Mouse (Mus musculus) lung, adult 18-20 months (tissue): ENCODE measurements around the gene Tfap2c.

Experiments used
- DNase-seq, 2 experiments: peaks; one replicate each; pipeline ENCODE4 v3.0.0; 2022; ENCODE audit warnings: mixed read lengths in 2 of 2

Tfap2c gene

DNA sequence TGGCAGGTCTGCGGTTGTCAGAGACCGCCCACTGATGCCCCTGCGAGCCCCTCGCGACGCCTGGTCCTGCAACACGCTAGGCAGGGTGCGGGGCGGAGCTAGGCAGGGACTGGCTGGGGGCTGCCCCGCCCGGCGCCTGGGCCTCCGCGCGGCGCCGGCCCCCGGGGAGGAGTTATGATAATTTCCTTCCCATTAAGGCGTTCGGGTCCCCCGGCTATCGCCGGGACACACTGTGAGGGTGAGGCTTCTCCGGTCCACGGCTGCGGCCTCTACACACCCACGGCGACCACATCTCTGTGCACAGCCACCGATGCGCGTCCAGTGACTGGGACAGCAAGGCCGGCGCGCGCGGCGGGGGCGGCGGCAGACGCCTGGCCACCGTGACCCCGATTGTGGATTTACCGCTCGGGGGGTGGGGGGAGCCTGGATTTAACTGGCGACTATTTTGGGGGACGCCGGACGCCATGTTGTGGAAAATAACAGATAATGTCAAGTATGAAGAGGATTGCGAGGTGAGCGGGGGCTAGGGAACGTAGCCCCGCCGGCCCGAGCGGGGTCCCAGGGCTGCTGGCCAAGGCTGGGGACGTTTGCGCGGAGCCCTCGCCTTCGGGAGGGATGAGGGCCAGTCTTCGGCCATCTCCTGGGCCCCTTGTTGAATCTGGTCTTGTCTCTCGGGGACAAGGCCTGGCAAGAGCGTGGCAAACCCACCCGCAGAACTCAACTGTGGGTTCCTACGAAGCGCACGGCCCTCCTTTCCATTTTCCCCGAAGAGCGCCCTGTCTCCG is at the start of gene Tfap2c:
Gene Tfap2c (plus strand): TSS at position 223 of the 785 bp plus-strand sequence.
- peak; percentile 9 to 16 for DNase-seq

DNA sequence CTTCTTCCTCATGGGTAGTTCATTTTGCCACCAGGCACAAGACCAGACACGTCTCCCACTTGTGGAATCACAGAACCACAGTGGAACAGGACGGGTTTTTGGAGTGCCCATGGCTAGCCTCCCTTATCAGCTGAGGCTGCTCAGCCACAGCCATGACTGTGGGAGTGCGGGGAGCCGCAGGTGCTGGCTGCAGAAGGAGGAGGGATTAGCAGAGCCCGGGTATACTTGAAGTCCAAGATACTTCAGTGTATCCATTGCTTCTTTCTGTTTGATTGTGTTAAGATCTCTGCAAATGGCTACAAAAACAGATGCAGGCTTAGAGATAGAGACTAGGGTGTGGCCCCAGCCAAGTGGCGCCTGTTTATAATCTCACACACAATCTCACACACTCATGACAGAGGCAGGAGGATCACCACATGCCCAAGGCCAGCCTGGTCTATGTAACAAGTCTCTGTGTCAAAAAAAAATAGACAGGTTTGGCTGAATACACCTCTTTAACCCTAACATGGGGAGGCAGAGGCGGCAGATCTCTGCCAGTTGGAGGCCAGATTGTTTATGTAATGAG is 48.6 kb upstream of the Tfap2c start:
- DNase-seq, result no peak

DNA sequence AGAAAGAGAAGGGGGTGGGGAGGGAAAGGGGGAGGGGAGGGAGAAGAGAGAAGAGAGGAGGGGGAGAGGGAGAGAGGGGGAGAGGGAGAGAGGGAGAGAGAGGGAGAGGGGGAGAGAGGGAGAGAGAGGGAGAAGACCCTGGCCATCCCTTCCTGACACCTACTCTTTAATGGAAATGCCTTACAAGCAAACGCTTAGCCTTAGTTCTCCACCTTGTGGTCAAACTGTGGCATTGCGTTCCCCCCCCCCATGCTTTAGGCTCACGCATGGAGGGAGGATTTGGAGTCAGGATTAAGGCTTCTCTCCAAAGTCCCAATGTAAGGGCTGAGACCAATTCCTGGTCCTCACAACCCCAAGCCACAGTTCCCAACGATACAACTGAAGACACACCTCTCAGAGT is 48.1 kb upstream of the Tfap2c start:
- no peak for DNase-seq

DNA sequence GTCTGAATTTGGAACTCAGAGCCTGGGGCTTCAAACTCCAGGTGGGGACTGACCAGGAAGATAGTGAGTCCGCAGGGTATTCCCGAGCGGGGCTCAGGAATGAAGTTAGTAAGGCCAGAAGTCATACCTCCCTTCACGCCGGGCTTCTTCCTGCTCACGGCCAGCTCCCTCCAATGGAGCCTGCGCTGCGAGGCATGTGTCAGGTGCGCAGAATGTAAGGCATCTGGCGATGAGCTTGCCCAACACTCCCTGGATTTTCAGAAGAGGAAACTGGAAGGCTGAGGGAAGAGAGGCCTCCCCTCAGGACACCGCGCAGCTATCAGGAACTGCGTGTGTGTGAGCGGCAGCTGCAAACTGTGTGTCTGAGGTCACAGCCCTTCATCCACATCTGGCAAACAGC is 47.2 kb upstream of the Tfap2c start:
- DNase-seq, result no peak

DNA sequence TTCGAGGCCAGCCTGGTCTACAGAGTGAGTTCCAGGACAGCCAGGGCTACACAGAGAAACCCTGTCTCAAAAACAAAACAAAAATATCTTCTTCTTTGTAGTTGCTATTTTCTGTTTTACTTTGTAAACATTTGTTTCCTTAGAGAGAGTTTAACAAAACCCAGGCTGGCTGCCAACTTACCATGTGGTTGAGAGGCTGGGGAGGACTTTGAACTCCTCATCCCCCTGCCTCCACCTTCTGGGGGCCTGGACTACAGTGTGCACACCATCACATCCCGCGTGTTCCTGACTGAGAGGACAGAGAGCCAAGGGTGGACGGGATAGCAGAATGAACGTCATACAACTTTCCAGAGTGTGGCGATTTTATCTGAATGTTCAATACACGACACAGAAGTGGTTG is 43.3 kb upstream of the Tfap2c start:
- DNase-seq, result no peak

DNA sequence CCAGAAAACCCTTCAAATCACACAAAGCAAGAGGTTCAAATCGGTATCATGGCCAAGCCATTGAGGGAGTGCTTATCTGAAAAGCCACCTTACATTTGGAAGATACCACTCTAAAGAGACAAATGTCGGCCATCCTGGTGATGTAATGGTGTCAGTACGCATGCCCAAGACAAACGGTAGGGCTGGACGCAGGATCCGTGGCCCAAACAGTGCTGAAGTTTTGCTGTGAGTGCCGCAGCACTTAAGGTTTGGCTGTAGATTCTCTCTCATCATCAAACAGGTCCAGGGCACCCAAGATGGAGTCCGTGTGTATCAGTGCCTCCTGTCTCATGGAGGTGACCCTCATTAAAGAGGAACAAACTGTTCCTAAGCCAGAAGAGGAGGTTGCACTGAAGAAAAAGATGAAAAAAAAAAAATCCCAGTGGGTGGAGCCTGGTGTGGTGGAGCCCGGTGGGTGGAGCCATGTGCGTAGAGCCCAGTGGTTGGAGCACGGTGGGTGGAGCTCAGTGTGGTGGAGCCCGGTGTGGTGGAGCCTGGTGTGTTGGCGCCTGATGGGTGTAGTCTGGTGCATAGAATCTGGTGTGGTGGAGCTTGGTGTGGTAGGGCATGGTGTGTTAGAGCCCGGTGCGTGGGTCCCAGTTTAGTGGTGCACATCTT is 39.2 kb upstream of the Tfap2c start:
- no peak for DNase-seq

DNA sequence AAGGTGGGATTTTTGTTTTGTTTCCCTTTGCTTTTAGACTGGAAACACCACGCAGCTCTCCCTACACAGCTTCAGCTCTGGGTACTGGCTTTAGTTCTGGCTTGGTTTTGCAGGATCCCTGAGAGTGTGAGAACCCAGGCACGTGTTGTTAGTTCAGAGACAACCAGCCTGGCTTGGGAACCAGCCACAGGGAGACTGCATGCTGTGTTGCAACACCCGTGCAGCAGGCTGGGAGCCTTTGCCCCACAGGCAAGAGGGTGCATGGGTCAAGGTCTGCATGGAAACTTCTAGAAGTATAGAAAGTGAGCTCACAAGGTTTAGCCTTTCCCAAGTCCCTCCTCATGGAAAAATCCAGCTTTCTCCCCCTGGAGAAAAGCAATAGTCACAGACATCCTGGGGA is 38.5 kb upstream of the Tfap2c start:
- no peak for DNase-seq

DNA sequence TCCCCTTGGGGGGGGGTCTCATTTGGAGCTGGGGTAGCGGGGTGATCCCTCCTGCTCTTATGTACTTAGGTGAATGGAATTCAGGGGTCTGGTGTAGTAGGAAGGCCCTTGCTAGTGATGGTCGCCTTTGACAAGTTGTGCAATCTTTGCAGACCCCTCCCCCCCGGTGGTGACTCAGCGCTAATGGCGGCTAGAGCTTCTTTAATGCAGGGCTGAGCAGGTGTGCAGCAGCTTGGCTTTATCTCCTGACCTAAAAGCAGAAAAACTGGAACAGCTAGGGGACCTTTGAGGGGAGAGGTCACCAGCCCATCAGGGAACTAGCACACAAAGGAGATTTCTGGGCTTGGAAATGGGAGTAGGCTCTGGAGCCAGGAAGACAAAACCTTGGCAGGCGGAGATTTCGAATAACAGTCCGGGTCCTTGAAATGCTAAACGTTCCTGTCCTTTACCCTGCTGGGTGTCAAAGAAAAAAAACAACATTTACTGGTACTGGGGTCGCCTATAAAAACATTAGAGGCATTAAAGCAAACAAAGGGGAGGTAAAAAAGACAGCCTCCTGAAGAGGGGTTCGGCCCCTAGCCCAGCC is 32.9 kb upstream of the Tfap2c start:
- DNase-seq, result no peak

DNA sequence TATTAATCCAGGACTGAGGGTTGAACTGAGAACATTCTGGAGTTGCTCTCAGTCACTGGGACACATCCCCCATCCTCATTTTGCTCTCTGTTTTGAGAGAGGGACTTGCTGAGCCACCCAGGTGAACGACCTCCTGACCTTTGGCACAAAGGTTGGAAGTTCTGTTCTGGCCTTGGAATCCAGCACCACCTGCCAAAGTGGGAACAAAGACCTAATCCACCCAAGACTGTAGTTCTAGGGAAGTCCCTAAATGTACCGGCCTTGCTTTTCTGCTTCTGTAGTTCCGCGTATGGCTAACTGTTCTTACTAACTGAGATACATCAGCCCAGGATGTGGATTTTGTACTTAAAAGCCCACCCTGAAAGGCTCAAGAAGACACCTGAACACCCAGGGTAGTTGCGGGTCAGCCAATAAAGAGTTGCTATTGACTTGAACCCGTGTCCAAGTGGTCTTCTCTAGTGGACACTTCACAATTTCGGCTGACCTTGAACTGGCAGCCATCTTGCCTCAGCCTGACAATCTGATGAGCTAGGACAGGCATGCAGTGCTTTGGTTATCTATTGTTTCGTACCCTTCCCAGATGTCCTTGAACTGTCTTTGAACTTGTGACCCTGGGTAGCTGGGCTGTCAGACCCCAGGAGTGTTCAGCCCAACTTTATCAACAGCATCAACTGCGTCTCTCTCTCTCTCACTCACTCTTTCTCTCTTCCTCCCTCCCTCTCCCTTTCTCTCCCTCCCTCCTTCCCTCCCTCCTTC is 28.6 kb upstream of the Tfap2c start:
- no peak for DNase-seq

DNA sequence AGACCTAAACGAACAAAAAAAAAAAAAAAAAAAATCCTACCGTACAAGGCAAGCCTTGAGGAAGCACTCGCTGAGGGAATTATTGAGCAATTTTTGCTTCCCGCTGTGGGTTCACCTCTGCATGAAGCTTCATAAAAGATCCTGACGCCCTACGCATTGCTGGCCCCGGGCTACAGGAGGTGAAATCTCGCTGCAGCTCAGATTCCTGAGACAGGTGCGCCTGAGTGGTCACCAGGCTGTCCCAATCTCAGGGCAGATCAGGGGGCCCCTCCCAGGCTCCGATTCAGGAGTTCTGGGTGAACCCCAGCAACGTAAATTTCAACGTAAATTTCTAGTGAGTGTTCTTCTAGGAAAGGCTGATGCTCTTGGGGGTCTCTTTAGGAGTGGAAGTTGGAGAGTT is 26.9 kb upstream of the Tfap2c start:
- no peak for DNase-seq

DNA sequence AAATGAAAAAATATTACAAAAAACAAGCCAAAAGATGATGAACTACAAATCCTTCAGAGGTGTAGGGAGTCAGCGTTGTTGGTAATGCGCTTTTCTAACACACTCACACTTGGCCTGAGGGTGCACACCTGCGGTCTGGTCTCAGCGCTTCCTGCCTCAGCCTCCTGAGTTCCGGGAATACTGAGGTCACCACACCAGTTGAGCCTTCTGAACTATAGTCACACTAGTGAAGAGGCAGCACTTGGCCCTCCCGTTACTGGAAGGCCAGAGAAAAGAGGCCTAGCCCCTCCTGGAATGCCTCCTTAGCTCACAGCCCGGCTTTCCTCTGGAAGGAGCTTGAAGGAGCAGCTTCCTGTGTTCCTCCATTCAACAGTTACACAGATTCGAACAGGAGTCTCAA is 22.2 kb upstream of the Tfap2c start:
- DNase-seq, result no peak

DNA sequence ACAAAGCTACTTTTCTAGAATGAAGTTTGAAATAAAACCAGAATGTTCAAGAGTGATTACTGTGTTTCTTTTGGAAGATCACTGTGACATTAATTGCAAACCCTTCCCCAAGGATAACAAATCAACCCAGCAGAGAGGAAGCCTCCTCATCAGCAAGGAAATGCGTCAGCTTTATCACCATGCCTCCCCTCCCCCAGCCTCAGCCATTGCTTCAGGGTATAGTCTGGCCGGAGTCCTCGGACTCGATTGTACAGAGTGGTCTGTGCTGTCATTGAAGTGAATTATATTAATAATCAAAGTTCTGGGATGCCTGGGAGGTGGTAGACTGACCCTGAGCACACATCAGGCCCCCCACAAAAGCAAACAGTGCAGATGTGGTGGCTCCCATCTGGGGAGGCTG is 5.4 kb upstream of the Tfap2c start:
- DNase-seq, result no peak

DNA sequence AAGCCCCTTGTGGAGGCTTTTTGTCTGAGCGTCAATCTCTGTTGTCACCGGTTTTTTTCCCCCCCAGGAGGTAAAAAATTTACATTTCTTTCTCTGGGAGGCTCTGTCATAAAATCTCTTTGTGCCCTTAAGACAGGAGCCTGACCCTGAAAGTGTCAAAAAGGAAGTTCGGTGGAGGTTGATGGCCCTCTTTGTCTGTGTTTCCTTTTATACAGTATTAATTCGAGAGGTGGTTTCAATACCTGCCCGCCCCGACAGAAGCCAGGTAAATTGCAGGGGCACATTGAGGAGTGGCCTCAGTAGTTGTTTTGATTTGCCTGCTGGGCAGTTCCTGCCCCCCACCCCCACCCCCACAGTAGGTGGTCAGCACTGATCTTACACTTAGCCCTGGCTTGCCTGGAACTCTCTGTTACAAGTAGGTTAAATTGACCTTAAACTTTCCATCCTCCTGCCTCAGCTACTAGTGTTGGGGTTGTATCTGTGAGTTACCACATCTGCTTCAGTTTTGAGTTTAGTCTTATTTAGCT is 4.7 kb upstream of the Tfap2c start:
- DNase-seq, result no peak

DNA sequence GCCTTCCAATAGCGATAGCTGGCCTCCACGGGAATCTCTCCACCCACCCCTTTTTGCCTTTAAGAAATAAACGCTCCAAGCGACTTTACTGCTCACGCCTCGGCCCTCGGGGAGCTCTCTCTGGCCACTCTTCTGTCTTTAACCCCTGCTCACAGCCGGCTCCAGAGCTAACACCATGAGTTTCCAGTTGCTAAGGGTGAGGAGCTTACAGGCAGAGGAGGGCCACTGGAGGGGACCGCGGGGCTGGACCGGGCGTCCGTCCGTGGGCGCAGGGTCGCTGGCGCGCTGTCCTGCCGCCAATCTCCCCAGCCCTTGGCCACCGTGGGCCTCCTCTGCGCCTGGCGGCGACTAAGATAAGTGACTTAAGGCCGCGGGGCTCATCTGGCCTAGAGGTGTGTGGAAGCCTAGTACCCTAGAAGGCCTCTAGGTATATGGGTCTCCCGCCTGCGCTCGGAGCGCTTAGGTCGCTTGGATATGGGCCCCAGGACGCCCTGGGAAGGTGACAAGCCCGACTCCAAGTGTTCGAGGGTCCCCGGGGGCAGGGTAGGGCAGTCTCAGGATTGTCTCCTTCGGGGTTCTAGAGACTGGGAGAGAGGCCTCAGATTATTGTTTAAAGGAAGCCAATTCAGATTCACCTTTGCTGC is 3.7 kb upstream of the Tfap2c start:
- DNase-seq, result no peak

DNA sequence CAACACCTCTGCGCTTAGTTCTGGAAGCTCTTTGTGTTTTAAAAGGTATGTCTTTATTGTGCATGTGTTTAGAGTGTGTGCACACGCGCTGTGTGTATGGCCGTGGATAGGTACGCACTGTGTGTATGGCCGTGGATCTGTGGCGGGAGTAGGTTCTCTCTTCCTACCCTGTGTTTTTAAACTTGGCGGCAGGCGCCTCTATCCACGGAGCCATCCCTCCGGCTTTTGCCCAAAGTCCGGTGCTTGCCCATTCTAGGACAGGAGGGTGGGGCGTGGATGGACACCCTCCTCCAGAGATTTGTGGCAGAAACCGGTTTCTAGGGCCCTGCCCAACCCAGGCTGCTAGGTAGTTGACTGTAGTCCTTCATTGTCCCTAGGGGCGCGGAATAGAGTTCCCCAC is 2.8 kb upstream of the Tfap2c start:
- no peak for DNase-seq

DNA sequence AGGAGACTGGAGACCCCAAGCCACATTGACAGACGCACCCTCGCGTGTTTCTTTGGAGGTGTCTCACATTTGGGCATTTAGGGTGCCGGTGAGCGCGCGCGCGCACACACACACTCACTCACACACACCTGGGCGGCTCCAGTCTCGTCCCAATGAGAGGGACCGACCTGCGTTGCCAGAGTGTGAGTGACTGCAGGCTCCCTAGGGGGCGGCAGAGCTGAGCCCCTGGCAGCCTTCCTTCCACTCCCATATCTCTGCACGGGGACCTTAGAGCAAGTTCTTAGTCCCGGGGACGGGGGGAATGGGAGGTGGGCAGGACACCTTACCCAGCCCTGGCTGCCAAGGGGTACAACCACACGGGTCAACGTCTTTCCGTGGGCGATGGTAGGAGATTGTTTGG is 2.3 kb upstream of the Tfap2c start:
- peak in 1 of 2 experiments; percentile 13 for DNase-seq

DNA sequence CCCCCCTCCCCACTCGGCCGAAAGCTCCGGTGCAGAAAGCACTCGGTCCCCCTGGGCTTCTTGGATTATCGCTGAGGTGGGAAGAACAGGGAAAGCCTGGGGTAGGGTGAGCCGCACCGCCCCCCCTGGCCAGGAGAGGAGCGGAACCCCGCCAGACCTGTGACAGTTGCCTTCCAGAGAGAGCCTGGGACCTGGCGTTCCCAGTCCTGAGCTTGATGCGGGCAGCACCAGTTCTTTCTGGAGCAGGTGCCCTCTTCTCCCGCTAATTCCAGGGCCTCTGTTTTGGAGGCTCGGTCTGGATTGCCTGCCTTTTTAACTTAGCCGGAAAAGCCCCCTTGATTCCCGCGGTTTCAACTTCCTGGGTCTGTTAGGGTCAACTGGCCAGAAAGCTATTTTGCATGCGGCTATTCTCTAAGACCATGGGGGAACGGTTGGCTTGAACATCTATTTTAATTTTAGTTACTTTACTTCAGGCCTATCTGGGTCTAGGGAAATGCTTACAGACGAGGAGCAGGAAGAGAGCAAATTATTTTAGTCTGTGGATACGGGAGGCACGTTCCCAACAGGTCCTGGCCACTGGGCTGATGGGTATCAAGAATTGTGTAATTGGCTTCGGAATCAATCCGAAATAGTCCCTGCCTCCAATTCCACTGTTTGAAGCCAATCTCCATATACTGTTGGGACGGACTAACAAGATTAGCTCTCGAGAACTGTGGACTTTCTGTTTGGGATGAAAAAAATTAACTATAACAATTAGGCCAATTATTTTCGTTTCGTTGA is 1.4 kb upstream of the Tfap2c start:
- no peak for DNase-seq

DNA sequence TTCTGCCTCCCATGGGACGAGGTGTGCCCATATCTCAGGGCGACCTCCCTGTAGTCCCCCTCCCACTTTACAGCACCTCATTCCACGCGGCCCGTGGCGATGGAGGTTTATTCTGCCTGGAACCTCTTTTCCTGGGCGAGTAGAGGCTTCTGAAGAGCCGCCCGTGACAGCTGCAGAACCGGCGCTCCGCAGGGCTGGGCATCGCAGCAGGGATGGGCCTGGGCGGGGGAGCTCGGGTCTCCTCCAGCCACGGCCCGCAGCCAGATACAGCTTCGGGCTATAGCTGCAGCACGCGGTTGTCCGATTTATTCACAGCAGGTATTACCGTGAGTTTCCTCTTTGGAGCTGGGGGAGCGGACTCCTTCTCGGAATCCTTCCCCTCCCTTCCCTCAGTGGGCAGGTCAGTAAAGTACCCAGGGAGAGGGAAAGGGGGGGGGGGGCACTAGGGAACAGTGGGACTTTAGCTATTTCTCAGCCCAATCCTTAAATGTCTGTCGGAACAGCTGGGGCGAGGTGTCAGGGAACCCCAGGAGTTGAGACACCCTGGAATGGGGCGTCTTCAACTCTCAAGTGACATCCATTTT is 629 bp upstream of the Tfap2c start:
- DNase-seq, result no peak

DNA sequence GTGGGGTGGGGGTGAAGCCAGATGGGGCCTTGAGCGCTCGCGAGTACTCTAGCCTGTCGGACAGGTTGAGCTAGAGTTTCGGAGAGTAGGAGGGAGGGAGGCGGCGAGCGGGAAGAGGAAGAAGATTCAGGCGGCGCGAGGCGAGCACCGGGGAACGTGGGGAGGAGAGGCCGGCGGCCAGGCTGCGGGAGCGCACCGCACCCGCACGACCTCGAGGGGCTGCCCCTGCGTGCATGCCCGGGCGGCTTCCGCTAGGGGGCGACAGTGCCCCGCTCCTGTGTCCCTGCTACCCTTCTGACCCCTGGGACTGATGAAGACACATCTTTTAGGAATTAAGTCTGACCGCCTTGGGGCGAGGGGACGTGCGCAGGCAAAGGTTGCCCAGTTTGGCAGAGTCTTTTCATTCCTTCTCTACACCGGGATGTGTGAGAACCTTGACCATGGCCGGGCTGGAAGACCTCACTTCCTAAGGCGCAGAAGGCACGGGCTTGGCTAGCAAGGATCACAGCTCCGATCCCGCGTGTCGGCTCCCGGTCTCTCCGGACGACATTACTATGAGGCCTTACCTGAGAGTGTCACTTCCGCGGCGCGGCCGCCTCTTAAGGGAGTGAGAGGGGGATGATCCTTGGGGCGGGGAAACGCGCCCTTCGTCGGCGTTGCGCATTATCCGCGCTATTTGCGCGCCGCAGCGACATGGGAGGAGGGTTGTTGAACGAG is 1.1 kb downstream of the Tfap2c start:
- peak; percentile 10 to 19 for DNase-seq

DNA sequence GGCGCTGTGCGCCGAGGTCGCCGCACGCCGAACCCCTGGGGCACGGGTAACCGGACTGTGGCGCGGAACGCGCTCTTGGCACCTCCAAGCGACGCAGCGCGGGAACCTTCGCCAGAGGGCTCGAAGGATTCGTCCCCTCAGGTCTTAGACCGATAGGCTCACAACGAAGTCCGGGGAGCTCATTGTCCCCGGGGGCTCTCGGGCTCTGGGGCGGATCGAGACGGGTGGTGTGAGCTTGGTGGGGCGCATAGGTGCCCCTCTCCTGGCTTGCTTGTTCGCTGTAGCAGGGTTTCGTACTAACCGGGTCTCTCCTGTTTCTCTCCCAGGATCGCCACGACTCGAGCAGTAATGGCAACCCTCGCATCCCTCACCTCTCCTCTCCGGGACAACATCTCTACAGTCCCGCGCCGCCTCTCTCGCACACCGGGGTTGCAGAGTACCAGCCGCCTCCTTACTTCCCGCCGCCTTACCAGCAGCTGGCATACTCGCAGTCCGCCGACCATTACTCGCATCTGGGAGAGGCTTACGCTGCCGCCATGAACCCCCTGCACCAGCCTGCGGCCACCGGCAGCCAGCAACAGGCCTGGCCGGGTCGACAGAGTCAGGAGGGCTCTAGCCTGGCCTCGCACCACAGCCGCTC is 1.8 kb downstream of the Tfap2c start:
- DNase-seq, result no peak
